Mouse (Mus musculus) spleen, adult 2 months (tissue): ENCODE measurements around the gene Zkscan1.
"Not testable (repeated sequence)": the region's sequence is repeated elsewhere in the genome, so short reads cannot be mapped to it uniquely, and the experiment has no call there.

Source experiments
- CTCF ChIP-seq: fragments of 200-500 bp; IDR thresholded peaks from 2 replicates; pipeline ENCODE4 v1.5.1; 2011; ENCODE audit warnings: mild to moderate bottlenecking, inconsistent platforms; ENCODE audit not compliant: insufficient read depth, insufficient read length, insufficient replicate concordance; ENCODE audit errors: extremely low read depth
- POLR2A ChIP-seq: fragments of 200-500 bp; IDR thresholded peaks from 2 replicates; pipeline ENCODE4 v1.6.1; 2011; ENCODE audit warnings: low read depth, low read length, inconsistent platforms

GRCm38 (mm10) chr5:138052894-138053293 lies 32.0 kb upstream of the Zkscan1 start, which contains the start of gene Smok3c:
- not testable (repeated sequence) for TF ChIP-seq CTCF, POLR2A
